Comparison of ENCODE assay signal across 7 mouse cellular contexts in the genomic region with DNA sequence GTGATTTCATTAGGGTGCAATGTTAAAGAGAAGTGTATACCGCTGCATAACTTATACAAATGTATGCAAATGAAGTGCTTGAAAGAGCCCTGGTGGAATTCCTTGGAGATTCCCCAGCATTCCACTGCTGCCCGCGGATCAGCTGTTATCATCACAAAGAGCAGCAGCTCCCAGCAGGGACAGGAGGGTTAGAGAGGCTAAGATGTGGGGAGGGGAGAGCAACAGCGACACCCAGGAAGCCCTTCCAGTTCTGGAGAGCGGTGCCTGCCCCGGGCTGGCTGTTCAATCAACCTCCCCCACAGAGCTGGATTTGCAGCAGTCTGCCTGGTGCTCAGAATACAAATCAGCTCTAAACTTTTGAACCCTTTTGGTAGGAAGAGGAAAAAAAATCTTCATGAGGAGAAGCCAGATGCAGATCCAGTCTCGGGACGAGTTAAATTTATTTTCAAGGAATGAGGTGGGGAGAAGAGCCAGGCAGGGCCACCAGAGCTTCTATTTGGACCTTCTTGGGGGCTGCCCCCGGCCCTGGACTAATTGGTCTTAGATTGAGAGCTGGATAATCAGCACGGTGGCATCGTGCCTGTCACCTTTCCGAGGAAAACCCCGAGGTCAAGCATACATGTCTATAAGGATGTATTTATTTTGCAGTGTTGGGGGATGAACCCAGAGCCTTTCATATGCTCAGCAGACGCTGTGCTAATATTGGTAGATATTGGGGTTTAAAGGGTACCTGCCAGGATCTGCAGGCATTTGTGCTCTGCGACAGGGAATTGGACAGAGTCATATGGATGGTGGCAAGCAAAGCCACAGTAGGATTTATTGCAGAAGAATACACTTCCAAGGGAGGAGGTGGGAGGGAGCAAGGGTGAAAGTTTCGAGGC.
DNase-seq lines count a peak whose midpoint lies in the region; ATAC-seq lines count a peak whose summit lies in the region.

No protein-coding gene starts in this region.

- H3K27me3 ChIP-seq in forebrain, embryonic 12.5 days: peaks cover 44% of the 10 kb centered on the region
- H3K27me3 ChIP-seq in limb, embryonic 10.5 days (ENCODE audit: low read depth, poor library complexity, severe bottlenecking): no peaks in the 10 kb centered on the region

- no peaks in the 10 kb centered on the region for H3K36me3 ChIP-seq in forebrain, embryonic 12.5 days (replicated peaks)
- no peaks in the 10 kb centered on the region for H3K36me3 ChIP-seq in limb, embryonic 10.5 days

- H3K9ac ChIP-seq in forebrain, embryonic 12.5 days: no peak overlapping the region

- peak; percentile 93 for ATAC-seq in forebrain, embryonic 12.5 days (ENCODE audit: low FRiP score)

- 4% methylated on average over 16 of the region's 16 CpGs for WGBS in forebrain, embryonic 12.5 days
- WGBS in limb, embryonic 10.5 days: 11% methylated on average over 16 of the region's 16 CpGs

- peak overlapping the region; percentile 85 for H3K27ac ChIP-seq in forebrain, embryonic 12.5 days
- H3K27ac ChIP-seq in limb, embryonic 10.5 days: no peak overlapping the region

- H3K4me3 ChIP-seq in forebrain, embryonic 12.5 days (replicated peaks): no peak overlapping the region
- no peak overlapping the region for H3K4me3 ChIP-seq in limb, embryonic 10.5 days

- no peaks in the 10 kb centered on the region for H3K9me3 ChIP-seq in forebrain, embryonic 12.5 days
- H3K9me3 ChIP-seq in limb, embryonic 10.5 days (replicated peaks): no peaks in the 10 kb centered on the region

- peak overlapping the region; percentile 40 for H3K4me2 ChIP-seq in forebrain, embryonic 12.5 days

- DNase-seq in thymus, postnatal 4 days: peak; percentile 48
- DNase-seq in thymus, adult 18-20 months: no peak
- peak; percentile 17 to 35 for DNase-seq in kidney, adult 8-10 months
- DNase-seq in limb, embryonic 10.5 days (ENCODE audit: low spot score): peak; percentile 35
- peak; percentile 49 to 52 for DNase-seq in right cerebral cortex, adult 2 months (ENCODE audit: low spot score in 2 of 2)
- no peak for DNase-seq in urinary bladder, postnatal 14 days (ENCODE audit: low spot score)

- H3K4me1 ChIP-seq in forebrain, embryonic 12.5 days: peaks cover 34% of the 10 kb centered on the region
- peaks cover 16% of the 10 kb centered on the region for H3K4me1 ChIP-seq in limb, embryonic 10.5 days

Comparison
In these comparisons a context has a peak if more than half of its experiments do, and no peak if none do; other contexts are left out.
1. DNase-seq: peak in thymus, postnatal 4 days (single experiment), kidney, adult 8-10 months (2 of 2), limb, embryonic 10.5 days (single experiment) and right cerebral cortex, adult 2 months (2 of 2); none in thymus, adult 18-20 months (0 of 2) and urinary bladder, postnatal 14 days (single experiment).